Mouse (Mus musculus) megakaryocyte progenitor cell, adult 5-6 weeks (primary cell): ENCODE data around the gene Orai1. TPM values are rescaled to one million over a fixed set of nuclear protein-coding genes. Genes with fewer than 3 reads are reported as not detected.
A peak's percentile ranks its signal among the peaks of the same experiment; 100 is the strongest.
"Not testable (repeated sequence)": the region's sequence is repeated elsewhere in the genome, so short reads cannot be mapped to it uniquely, and the experiment has no call there.

Experiments
- ATAC-seq: replicated peaks from 2 replicates; pipeline ENCODE4 v1.8.0; 2016; ENCODE audit warnings: mild to moderate bottlenecking, moderate TSS enrichment, inconsistent platforms; ENCODE audit not compliant: poor library complexity
- total RNA-seq, 2 experiments: library from RNA; stranded (forward) in 1 of 2; stranded (reverse) in 1 of 2; fragments of 157-497, 149-512 nt in 1 of 2; fragments of 200-1000 nt in 1 of 2; gene quantifications; 2 replicates each; pipeline versions ENCODE4 v1.2.3 to v1.2.4; 2015 to 2017

Orai1 gene
- total RNA-seq (2015): 66.5 and 68.6 TPM in 2 replicates
- total RNA-seq (2017): 13.5 and 20.8 TPM in 2 replicates

DNA sequence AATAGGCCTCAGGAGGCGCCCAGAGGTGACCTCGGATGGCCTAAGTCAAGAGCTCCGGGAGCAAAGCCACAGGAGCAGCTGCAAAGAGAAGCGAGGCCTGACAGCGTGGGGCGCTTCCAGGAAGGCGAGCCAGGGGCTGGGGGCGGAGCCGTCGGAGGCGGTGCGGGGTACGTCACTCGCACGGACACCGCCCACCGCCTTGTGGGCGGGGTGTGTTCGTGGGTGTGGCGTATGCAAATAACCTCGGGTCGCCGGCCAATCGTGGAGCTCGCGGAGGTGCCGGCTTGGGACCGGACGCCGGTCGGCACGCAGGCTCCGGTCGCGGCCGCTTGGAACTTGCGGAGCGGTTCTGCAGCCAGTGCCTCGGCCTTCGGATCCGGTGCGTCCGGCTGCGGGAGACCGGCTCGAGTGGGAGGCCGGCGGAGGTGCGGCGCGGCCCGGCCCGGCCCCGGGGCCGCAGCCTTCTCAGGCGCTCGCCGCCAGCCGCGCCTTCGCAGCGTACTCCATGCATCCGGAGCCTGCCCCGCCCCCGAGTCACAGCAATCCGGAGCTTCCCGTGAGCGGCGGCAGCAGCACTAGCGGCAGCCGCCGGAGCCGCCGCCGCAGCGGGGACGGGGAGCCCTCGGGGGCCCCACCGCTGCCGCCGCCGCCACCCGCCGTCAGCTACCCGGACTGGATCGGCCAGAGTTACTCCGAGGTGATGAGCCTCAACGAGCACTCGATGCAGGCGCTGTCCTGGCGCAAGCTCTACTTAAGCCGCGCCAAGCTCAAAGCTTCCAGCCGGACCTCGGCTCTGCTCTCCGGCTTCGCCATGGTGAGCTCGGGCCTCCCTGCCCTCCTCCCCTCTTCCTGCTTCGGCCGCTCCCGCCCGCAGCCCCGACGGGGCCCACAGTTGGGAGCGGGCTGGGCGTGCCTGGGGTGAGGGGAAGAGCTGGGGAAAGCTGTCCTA lies at the start of gene Orai1:
Gene Orai1, plus strand, starts transcription at position 322 of the 949 bp plus-strand sequence.
- ATAC-seq: peak; percentile 87

DNA sequence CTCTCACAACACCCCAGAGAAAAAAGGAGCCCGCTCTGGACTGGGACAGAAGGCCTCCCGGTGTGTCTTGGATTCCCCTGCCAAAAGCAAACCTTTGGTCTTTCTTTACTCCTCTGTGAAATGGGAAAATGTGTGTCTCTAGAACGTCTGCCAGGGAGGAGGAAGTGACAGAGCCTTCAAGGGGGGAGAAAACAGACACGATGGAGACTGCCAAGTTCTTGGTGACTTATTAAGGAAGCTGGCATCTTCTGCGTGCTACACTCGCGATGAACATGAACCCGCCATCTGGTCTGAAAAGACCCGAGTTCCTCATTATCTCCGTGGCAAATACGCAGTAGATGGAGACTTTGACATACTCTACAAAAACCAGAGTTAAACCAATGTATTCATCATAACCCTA lies 49.4 kb upstream of the Orai1 start:
- ATAC-seq: peak; percentile 52

DNA sequence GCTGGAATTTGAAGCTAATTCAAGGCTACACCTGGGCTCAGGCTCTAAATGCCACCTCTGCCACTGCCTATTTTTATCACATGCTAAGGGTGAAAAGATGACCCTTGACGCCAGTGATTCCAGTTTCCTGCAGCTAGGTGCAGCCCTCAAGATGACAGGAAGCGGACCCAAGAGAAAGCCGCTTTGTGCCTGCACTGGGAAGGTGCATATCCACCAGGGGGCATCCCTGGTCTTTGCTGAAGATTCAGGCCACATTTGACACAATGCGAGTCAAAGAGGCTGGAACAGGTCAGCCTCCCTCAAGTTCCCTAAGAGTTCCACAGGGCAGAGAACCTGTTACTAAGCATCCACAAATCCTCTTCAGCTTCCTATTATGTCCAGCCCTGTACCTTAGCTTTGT lies 46.6 kb upstream of the Orai1 start:
- ATAC-seq: peak; percentile 88

DNA sequence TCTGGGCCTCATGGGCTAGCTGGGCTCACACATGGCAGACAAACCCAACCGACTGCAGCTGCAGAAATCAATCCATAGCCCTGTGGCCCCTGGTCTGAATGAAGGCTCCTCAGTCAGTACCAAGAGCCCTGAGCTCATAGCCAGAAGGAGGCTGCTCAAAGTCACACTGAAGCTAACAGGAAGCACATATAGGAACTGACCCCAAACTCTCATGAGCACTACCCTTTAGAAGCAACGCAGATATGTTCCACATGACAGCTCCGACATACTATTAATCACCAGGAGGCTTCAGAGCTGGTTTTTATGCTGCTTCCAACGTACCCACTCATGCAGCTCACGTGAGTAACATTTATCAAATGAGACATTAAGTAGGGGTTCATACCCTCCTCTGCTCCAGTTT lies 44.8 kb upstream of the Orai1 start:
- no peak for ATAC-seq

DNA sequence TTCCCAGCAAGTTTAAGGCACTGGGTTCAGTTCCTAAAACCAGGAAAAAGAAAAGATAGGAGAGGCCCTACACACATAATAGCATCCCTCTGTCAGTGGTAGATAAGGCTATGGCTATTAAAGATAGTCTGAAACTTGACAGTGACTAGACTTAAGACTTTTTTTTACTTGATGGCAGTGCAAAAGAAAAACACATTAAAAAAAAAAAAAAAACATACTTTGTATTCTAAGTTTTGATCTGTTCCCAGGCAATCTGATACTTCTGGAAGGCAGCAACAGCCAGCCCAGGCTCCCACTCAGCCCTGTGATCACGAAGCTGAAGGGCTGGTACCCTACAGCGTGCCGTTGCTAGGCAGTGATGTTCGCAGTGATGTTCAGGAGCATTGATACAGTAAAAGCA lies 43.4 kb upstream of the Orai1 start:
- peak; percentile 34; the same call in 1 of the 2 replicates for ATAC-seq

DNA sequence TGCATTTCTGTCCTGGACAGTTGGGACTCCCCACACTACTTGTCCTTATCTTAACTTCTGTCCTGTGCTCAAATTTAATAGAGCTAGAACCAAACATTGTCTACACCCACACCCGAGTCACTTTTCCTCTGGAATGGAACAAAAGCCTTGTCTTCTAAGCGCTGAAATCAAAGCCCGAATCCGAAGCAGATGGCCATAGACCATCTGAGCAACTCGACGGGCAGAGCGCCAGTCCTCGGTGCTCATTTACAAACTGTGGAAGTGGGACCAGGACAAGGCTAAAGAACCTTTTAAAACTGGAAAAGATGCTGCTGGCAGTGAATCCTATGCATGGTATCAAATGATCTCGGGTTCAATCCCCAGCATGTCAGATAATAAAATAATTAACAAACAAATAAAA lies 42.8 kb upstream of the Orai1 start:
- no peak for ATAC-seq

DNA sequence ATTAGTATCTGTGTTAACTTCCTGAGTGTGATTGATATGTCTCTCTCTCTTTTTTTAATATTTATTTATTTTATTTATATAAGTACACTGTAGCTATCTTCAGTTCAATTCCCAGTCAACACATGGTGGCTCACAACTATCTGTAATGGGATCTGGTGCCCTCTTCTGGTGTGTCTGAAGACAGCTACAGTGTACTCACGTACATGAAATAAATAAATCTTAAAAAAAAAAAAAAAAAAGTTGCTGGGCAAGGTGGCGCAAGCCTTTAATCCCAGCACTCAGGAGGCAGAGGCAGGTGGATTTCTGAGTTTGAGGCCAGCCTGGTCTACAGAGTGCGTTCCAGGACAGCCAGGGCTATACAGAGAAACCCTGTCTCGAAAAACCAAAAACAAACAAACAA lies 40.2 kb upstream of the Orai1 start:
- ATAC-seq: not testable (repeated sequence)

DNA sequence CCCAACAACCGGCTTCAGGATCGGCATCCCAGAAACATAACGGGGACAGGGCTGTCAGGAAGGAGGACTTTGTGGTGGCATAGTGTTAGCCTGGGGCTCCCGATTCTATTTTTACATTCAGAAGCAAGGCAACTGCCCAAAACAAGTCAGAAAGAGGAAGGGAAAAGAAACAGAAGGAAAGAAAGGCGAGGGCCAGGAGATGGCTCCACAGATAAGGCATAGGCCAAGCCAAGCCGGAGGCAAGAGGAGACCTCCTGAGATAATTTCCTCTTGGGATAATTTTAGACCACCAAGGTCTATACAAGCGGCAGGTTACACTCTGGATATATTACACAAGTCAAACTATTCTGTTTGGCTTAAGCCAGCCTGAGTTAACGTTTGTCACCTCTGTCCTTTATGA lies 35.9 kb upstream of the Orai1 start:
- ATAC-seq: no peak; the same call in 1 of the 2 replicates

DNA sequence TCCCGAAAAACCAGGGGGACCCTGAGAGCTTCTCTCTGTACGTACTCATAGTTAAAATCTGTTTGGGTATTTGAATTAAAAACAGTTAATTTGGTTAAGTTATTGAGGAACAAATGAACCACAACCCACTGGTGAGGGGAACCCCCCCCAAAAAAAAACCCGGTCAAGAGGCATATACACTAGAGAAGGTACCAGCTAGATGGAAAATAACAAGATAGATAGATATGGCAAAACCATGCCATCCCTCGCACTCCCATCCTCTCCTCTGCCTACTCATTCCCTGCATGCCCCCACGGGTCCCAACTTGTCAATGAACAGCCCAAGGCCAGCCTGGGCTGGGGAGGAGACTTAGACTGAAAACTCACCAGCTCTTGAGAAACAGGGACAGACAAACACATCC lies 30.4 kb upstream of the Orai1 start:
- no peak for ATAC-seq

DNA sequence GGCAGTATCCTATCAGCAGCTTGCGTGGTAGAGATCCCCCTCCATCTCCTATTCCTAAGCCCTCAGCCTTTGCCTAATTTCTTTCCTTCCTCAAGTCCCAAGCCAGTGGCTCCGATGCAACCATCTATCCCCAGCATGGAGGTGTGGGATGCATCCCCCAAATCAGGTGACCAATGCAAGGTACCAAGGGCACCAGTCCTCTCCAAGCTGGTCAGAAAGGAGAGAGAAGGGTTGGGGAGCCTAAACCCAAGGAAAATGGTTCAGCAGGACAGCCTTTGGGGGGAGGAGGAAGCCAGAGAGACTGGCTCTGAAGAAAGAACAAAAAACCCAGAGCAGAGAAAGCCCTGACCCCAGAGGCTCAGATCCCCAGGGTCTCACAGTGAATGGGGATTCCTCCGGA lies 29.6 kb upstream of the Orai1 start:
- ATAC-seq: no peak

DNA sequence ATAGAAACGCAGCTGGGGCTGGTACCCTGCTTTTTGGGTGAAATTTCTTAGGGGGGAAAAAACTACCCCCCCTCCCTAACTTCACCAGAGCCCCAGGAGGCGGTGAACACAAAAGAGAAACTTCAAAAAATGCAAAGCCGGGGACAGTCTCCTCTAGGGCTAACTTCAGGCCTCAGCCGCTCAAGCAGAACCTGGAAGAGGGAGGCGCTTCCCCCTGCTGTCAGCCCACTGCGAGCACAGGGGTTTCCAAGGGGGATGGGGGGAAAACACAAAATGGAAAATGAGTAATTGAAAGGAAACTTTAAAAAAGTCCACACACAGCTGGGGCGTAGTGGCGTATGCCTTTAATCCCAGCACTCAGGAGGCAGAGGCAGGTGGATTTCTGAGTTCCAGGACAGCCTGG lies 28.8 kb upstream of the Orai1 start:
- no peak for ATAC-seq

DNA sequence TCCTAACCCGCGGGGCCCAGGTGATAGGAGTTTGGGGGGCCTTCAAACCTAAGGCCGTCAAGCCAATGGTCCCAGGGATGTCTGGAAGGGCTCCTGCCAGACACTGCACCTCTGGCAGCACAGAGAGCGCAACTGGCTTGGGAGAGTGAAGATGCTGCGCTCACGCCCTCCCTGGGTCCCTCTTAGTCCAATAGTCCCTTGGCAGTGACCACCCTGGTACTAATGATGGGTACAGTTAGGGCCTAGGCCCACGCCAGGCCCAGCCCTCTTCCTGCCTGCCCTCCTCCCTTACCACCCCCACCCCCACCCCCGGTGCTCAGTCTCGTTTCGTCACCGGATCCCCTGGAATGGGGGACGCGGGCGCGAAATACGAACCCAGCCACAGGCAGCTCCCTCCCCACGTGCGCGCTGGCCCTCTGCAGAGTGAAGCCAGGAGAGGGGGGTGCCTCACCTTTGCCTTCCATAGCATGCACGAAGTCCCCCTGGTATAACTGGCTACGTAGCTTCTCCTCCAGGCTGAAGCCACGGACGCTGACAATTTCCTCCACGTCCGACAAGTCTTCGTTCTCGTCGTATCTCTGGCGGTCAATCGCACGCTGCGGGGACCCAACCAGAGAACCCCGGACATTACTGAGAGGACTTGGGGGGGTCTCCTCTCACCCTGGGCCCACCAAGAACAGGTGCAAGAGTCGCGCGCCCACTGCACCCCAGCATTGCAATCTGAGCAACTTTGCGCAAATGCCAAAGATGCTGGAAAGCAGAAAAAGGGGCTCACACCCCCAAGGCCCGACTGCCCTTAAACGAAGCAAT lies 27.5 kb upstream of the Orai1 start:
- 0 out of 2 replicates have a peak, but pooled peaks have one; percentile 12 for ATAC-seq

DNA sequence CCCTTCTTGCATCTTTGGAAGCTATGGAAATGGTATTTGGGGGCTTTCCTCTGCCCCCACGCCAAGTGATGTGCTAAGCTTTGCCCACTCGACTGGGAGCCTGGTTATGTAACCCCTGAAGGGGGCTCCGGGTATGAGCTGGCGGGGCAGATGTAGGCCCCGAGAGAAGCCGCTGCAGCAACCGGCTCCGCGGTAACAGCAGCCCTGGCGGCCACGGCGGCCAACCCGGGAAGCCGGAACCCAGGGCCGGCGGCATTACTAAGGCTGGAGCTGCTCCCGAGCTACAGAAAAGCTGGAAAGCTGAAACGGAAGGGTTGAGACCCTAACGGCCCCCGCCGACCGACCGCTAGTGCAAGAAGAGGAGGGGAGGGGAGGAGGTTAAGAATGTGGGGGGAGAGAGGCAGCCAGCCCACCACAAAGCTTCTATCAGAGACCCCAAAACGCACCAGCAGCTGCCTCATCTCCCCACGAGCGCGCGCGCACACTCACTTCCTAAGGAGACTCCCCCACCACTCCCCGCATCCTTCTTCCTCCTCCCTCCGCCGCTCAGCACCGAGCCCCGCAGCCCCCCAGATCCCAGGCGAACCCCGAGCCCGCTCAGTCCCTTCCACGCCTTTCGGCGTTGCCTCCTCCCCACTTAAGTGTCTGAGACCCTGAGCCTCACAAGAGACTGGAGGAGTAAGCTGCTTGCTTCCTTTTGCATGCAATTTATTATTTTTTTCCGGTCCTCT lies 26.7 kb upstream of the Orai1 start:
- ATAC-seq: peak; percentile 42; the same call in 1 of the 2 replicates

DNA sequence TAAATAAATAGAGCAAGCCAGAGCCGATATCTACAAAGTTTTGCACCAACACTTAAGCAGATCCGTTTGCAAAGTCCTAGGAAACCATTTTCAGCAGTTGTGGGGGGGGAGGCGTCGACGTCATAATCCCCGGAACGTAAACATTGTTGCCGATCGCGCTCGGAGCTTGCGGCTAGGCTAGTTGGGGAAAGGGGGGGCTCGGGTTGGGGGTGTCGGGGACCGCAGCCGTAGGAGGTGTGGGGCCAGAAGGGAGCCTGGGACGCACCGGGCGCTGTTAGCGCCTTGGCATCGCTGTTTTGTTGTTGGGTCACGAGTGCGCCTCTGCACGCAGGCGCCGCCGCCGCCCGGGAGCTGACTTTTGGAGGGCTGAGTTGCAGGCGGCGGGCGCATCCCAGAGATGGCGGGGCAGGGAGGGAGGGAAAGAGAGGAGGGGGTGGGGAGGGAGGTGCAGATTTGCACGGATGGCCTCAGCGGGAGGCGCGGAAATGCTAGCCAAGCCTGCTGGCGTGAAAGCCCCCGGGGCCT lies 25.8 kb upstream of the Orai1 start:
- ATAC-seq: peak; percentile 62

DNA sequence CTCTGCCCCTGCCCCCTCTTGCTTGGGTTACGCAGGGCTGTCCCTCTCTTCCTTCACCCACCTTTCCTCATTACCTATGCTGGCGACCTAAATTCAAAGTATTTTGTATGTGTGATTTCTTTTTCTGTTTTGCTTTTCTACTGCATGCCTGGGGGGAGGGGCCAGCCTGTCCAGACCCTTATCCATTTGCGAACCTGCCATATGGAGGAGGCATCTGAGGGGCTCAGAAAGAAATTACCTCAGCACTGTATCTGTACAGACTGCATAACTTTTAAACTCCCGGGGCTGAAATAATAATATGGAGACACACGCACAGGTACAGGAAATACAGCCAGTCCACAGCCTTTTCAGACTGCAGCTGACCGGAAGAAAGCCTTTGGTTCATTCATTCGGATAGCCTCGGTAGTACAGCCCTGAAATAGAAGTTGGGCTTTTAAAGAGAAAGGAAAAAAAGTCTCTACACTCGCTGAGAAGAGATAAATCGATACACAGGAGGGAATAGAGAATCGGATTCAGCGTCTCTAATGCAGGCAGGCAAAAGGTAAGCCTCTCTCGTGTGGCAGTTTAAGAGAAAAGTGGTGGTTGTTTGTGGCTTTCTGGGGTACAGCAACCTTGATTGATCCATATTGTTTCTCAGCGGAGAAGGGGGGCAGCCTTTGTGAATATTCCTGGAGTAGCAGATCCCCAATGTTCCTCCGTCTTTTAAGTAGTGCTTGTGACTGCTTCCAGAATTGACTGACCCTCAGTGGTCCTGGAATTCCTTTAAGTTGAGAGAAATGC lies 25.1 kb upstream of the Orai1 start, which contains the start of gene Kdm2b:
Gene Kdm2b, minus strand, starts transcription at position 273 of the 780 bp plus-strand sequence.
- no peak for ATAC-seq

DNA sequence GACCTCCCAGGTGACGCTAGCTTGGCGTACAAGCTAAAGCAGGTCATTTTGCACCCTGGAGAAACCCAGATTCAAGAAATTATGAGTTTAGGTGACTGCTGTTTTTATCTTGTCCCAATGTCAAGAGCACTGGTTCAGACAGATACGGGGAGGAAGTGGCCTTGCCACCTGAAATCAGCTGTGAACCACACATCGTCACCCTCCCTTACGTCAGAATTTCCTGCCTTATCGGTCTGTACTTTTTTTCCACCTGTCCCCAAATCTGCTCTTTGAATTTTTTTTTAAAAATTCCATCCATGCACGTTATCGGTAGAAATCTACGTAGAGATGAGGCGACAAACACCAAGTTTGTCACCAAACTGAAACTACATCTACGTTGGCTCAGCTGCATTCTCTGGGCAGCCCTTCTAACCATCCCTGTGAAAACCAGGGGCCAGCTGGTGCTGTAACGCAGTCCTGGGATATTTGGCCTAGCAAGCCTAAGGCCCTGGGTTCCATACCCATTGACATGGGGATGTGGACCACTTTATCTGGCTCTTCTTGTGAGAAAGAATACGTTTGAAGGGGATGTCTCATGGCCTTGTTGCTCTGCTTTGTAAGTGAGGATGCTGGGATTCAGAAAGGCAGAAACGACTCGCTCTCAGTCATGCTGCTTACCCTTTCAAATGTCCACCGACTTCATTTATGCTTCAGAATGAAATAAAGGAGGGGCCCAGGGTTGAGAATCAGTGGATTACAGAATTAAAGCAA lies 24.3 kb upstream of the Orai1 start:
- ATAC-seq: peak; percentile 17; the same call in 1 of the 2 replicates

DNA sequence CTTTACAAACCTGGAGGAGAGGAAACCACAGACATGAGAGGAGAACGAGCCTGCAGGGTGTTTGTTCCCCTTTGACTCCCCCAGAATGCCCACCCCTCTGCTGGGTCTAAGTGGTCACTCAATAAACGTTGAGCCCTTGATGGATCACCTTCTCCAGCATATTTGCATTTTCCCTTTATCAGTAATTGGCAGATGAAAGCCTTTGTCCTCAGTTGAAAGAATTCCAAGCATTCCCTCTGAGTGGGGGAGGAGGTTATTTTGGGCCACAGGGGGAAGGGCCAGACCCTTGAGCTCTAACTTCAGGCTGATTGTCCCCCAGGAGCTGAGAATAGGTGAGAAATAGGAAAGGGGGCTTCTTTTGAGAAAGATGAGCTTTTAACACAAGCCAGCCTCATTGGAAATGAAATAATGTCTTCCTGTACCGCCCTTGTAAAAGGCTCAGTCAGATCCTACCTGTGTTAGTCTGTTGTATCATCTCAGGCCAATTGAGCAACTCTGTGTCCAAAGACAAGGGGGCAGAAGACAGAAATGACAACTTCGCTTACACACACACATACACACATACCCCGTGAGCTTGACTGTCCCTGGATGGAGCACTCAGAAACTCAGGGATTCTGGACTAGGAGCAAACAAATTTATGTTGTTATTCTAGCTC lies 23.4 kb upstream of the Orai1 start:
- no peak for ATAC-seq

DNA sequence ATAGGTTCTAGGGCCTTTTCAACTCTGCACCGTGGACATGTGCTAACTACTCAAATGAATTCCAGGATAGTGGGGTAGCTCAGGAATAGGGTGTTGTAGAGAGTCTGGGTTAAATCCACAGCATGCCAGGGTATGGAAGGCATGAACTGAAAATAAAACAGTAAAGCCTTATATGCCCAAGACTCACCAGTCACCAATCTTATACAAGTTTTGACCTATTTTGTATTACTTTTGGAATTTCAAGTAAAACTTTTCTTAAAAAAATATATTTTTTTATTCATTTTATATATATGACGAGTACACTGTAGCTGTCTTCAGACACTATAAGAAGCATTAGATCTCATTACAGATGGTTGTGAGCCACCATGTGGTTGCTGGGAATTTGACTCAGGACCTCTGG lies 21.1 kb upstream of the Orai1 start:
- ATAC-seq: no peak
